Mouse (Mus musculus) intestine, postnatal 0 days (tissue): ENCODE results near the gene Kctd12b. TPM values are rescaled to one million over a fixed set of nuclear protein-coding genes. Genes with fewer than 3 reads are reported as not detected.

Source experiments
- ATAC-seq: fragments of 200-750 bp; cut with Nextera tagmentation; 2 replicates; pipeline ENCODE4 v1.8.0; 2017; ENCODE audit warnings: mild to moderate bottlenecking, moderate TSS enrichment, moderate library complexity
- H3K27ac ChIP-seq: fragments of 300-500 bp; sonication (generic); 2 replicates; pipeline ENCODE4 v1.5.1; 2014; ENCODE audit warnings: mild to moderate bottlenecking, low read depth, low read length, moderate library complexity
- H3K27me3 ChIP-seq: fragments of 300-500 bp; sonication (generic); replicated peaks from 2 replicates; pipeline ENCODE4 v1.6.1; 2014; ENCODE audit warnings: low read length, mixed read lengths; ENCODE audit not compliant: control insufficient read depth, insufficient read depth
- H3K36me3 ChIP-seq: fragments of 300-500 bp; sonication (generic); 2 replicates; pipeline ENCODE4 v1.6.1; 2014; ENCODE audit warnings: mild to moderate bottlenecking, moderate library complexity; ENCODE audit not compliant: control insufficient read depth, insufficient read depth
- H3K4me1 ChIP-seq: fragments of 300-500 bp; sonication (generic); replicated peaks from 2 replicates; pipeline ENCODE4 v1.6.1; 2014; ENCODE audit warnings: antibody characterized with exemption, low read length, mixed read lengths; ENCODE audit not compliant: control insufficient read depth, insufficient read depth
- H3K4me2 ChIP-seq: fragments of 300-500 bp; sonication (generic); replicated peaks from 2 replicates; pipeline ENCODE4 v1.6.1; 2014; ENCODE audit warnings: low read depth, mild to moderate bottlenecking, moderate library complexity
- H3K4me3 ChIP-seq: fragments of 300-500 bp; sonication (generic); 2 replicates; pipeline ENCODE4 v1.5.1; 2014; ENCODE audit warnings: low read depth, low read length
- H3K9ac ChIP-seq: fragments of 300-500 bp; sonication (generic); 2 replicates; pipeline ENCODE4 v1.6.1; 2014; ENCODE audit warnings: mild to moderate bottlenecking, low read depth, low read length
- H3K9me3 ChIP-seq: fragments of 300-500 bp; sonication (generic); 2 replicates; pipeline ENCODE4 v1.6.1; 2016; ENCODE audit warnings: mixed run types; ENCODE audit not compliant: control insufficient read depth
- CTCF ChIP-seq: sonication (generic); IDR thresholded peaks from 2 replicates; pipeline ENCODE4 v1.5.1; 2016; ENCODE audit warnings: low read depth, mild to moderate bottlenecking, control low read depth, antibody characterized with exemption, moderate library complexity
- WGBS: fragments of 180-500 bp; shearing (Covaris S2); extraction: QIAGEN DNeasy Blood & Tissue Kit; methylation state at CpG from one replicate; pipeline ENCODE4 v1.1.7; 2014; 5-methylcytosine and 5-hydroxymethylcytosine counted together
- polyA plus RNA-seq: library from polyadenylated mRNA; unstranded; fragments of >200 nt; fragmentation: Nextera tagmentation; extraction: Ambion mirVana; gene quantifications from 2 replicates; pipeline ENCODE4 v1.2.1, GENCODE M21; 2015

Gene Kctd12b
- polyA plus RNA-seq, result 2.5 and 2.6 TPM in 2 replicates

DNA sequence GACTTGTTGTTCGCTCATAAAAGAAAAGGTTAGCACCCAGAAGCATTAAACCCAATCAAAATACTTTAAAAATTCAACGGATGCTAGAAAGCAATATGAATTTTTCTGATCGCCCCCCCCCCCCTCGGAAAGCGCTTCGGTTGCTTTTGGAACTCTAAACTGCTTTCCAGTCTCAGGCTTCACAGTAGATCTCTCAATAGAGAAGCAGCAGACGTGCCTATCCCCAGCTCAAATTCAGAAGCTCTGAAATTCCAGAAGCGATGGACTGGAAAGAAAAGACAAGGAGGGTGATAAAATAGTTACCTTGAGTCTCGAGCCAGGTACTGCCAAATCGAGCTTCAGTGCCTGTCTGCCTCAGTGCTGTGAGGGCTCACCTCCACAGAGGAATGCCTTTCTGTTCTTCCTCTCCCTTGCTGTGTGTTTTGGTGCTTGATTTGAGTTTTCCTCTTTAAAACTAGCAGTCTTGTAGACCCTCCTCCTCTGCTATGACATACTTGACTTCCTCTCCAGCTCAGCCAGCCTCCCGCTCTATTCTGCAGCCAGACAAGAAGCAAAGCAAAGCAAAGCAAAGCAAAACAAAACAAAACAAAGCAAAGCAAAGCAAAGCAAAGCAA is at the start of gene Kctd12b:
TSS of gene Kctd12b (minus strand) at position 610 of the 614 bp plus-strand sequence.
- 28% methylated on average over 11 of the region's 11 CpGs for WGBS
- no peak for ATAC-seq
- TF ChIP-seq CTCF, result no peak

DNA sequence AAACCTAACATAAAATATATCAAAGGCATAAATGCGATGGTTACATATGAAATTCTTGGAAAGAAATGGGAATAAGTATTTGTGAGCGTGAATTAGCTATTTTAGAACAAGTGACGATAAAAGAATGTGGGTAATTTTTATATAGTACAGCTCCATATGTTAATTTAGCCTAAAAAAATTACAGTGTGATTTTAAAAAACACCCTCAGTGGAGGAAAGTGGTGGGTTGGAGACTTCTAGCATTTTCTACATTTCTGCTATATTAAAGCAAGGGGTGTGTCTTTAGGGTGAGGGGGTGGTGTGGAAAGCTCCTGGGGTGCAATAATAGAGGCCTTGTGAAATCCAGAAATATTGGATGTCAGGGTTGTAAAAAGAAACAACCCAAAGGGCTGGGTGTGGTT is 46.3 kb upstream of the Kctd12b start:
- Histone ChIP-seq H3K4me3 (no peak overlapping the region), H3K27ac (no peak overlapping the region), H3K36me3 (no peaks in the 10 kb centered on the region), H3K4me1 (no peaks in the 10 kb centered on the region), H3K9me3 (no peaks in the 10 kb centered on the region), H3K9ac (no peak overlapping the region), H3K4me2 (no peak overlapping the region), H3K27me3 (no peaks in the 10 kb centered on the region)
- no peak for TF ChIP-seq CTCF
- 80% methylated on average over 3 of the region's 3 CpGs for WGBS
- ATAC-seq, result no peak

More for the DNA sequence above, at the start of gene Kctd12b:
- Histone ChIP-seq H3K4me3 (peak within 1 kb of the TSS; percentile 39), H3K4me1 (no peaks in the 10 kb centered on the region), H3K9me3 (no peaks in the 10 kb centered on the region), H3K27ac (no peak within 1 kb of the TSS), H3K9ac (peak within 1 kb of the TSS; percentile 5; the same call in 1 of the 2 replicates), H3K27me3 (no peaks in the 10 kb centered on the region), H3K4me2 (peak within 1 kb of the TSS; percentile 53), H3K36me3 (no peaks in the 10 kb centered on the region)

DNA sequence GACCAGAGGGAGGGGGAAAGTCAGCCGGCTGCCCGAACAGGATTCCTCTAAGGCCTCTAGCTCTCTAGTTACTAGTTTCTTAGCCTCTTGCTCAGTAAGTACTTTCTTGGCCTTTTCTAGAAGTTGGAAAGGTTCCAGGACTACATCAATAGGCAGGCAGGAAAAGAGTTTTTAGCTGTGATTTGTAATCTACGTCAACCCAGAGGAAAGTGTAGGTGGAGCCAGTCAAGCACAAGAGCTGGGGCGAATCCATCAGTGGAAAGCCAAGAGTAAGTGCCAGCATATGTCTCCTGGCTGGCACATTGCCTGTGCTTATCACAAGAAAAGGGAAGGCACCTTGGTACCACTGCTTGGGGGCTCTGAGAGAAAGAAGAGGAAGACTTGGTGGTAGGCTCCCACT is 39.5 kb upstream of the Kctd12b start:
- H3K27ac ChIP-seq, result no peak overlapping the region
- no peaks in the 10 kb centered on the region for H3K4me1 ChIP-seq
- no peak overlapping the region for H3K9ac ChIP-seq
- no peak for TF ChIP-seq CTCF
- H3K27me3 ChIP-seq, result no peaks in the 10 kb centered on the region
- no peaks in the 10 kb centered on the region for H3K36me3 ChIP-seq
- H3K9me3 ChIP-seq, result no peaks in the 10 kb centered on the region
- H3K4me3 ChIP-seq, result no peak overlapping the region
- no peak overlapping the region for H3K4me2 ChIP-seq
- 71% methylated on average over 4 of the region's 4 CpGs for WGBS
- no peak for ATAC-seq

DNA sequence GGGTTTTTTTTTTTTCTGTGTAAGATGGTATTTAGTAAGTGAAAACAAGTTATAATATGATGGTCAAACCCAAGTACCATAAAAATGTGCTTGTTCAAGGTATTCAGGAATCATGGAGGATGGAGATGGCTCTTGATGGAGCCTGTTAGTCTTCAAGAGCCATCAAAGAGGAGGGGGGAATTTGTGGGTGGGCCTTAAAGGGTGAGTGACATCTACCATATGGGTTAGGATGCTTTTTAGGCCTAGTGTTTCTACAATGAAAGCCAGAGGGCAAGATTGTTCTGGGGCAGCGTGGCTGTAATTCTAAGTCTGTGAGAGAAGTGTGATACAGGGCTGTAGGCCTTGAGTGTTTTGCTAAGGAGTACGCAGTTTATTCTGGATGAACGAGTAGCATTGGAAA is 28.2 kb upstream of the Kctd12b start:
- Histone ChIP-seq H3K36me3 (no peaks in the 10 kb centered on the region), H3K27ac (no peak overlapping the region), H3K4me1 (no peaks in the 10 kb centered on the region), H3K27me3 (no peaks in the 10 kb centered on the region), H3K4me2 (peak overlapping the region; percentile 66), H3K4me3 (peak overlapping the region; percentile 56), H3K9me3 (no peaks in the 10 kb centered on the region), H3K9ac (no peak overlapping the region)
- no peak for TF ChIP-seq CTCF
- 42% methylated on average over 3 of the region's 3 CpGs for WGBS
- ATAC-seq, result no peak

DNA sequence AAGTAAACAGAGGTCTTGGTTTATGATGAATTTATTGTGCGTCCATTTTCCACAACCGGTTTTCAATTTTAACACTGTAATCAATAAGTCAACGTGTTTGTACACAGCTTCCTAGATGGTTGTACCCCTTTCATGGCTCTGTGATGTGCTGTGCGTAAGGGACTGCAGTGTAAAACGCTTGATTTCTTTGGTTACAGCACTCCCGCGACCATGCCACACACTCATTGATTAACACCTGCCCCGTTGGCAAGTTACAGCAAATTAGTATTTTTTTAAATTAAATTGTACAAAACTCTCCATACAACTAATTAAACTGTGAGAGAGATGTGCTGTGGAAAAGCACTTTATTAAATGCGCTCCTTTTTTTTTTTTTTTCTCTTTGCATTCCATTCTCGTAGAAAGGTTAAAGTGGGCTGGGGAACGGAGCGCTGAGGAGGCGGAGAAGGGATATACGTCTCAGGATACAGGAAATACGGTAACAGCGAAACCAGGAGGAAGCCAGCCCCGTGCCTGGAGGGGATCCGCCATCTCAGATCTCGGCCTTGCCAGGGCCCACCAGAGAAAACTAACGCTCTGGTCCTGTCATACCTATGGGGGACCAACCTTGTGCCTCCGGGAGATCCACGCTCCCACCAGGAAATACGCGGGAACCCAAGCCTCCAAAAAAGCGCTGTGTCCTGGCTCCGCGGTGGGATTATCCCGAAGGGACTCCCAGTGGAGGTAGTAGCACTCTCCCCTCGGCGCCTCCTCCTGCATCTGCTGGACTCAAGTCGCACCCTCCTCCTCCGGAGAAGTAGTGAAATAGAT is 27.1 kb upstream of the Kctd12b start, which contains the start of gene Nbdy:
TSS of gene Nbdy (plus strand) at position 481 of the 807 bp plus-strand sequence.
- H3K4me2 ChIP-seq, result peak within 1 kb of the TSS; percentile 66
- H3K4me3 ChIP-seq, result peak within 1 kb of the TSS; percentile 56
- peak within 1 kb of the TSS; percentile 55 for H3K27ac ChIP-seq
- WGBS, result 14% methylated on average over 32 of the region's 32 CpGs
- H3K27me3 ChIP-seq, result no peaks in the 10 kb centered on the region
- peak; percentile 83 for ATAC-seq
- H3K4me1 ChIP-seq, result no peaks in the 10 kb centered on the region
- peak within 1 kb of the TSS; percentile 62 for H3K9ac ChIP-seq
- no peak for TF ChIP-seq CTCF
- H3K9me3 ChIP-seq, result no peaks in the 10 kb centered on the region
- H3K36me3 ChIP-seq, result no peaks in the 10 kb centered on the region

DNA sequence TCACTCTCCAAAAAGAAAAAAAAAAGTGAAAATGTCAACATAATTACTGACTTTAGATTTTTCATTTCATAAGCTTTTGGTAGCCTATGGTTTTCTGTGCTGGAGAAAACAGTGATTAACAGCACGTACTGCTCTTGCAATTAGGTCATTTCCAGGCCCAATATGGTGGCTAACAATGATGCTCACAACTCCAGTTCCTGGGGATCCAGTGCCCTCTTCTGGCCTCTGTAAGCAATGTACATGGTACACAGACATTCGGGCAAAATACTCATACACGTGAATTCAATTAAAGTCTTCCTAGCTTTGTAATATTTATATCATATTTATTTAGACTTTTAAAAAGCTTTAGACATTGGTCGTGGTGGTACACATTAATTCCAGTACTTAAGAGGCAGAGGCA is 23.4 kb upstream of the Kctd12b start:
- no peak overlapping the region for H3K4me3 ChIP-seq
- WGBS, result 32% methylated on average over 4 of the region's 4 CpGs
- H3K27ac ChIP-seq, result no peak overlapping the region
- peak; percentile 68 for TF ChIP-seq CTCF
- no peaks in the 10 kb centered on the region for H3K9me3 ChIP-seq
- no peak overlapping the region for H3K9ac ChIP-seq
- H3K27me3 ChIP-seq, result no peaks in the 10 kb centered on the region
- no peak overlapping the region for H3K4me2 ChIP-seq
- no peaks in the 10 kb centered on the region for H3K36me3 ChIP-seq
- ATAC-seq, result no peak
- no peaks in the 10 kb centered on the region for H3K4me1 ChIP-seq
